Mouse (Mus musculus): Measurements from ENCODE around the gene Clic1. TPM values are rescaled to one million over a fixed set of nuclear protein-coding genes. Genes with fewer than 3 reads are reported as not detected.

Gene Clic1
- polyA plus RNA-seq, 1 experiment from 2014 or later, result 88.5 TPM

DNA sequence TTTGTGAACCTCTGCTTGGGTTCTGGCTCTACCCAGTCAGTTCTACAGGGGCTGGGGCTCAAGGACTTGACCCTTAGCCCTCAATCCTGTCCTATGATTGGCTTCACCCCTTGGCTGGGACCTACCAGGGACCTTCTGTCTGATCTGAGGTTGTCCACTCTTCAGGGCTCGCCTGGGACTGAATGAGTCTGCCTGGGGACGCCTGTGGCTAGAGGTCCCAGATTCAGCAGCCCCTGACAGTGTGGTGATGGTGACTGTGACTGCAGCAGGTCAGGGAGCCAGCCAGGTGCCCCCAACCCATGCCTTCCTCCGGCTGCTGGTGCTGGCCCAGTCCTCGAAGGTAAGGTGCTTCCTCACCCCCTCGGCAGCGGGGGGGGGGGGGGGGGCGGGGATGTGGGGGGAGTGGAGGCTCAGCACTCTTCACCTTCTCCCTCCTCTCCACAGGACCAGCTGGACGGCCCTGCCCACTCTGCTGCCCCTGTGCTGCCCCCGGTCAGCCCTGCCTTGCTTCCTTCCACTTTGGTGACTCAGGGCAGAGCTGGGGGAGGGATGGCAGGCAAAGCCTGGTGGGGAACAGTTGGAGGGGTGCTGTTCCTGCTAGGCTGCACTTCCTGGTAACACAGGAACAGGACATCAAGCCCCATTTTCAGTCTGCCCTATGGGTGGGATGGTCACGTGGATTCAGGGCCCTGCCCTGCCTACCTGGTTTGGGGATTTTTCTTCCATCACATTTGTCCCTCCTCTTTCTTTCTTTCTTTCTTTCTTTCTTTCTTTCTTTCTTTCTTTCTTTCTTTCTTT, 24.9 kb upstream of the Clic1 start:
- H3K27ac ChIP-seq (ENCODE audit: low read depth, low read length), result no peak overlapping the region
- peaks cover 13% of the 10 kb centered on the region for H3K4me1 ChIP-seq (ENCODE audit: control insufficient read depth, insufficient read depth, low read depth, low read length)
- H3K27me3 ChIP-seq (replicated peaks; ENCODE audit: control insufficient read depth, insufficient read depth, low read length), result no peaks in the 10 kb centered on the region
- no peak overlapping the region for H3K9ac ChIP-seq (ENCODE audit: low read depth, low read length)
- H3K36me3 ChIP-seq (ENCODE audit: control insufficient read depth, insufficient read depth, low read length), result no peaks in the 10 kb centered on the region
- no peak for ATAC-seq
- no peak overlapping the region for H3K4me2 ChIP-seq (ENCODE audit: low read length)
- no peaks in the 10 kb centered on the region for H3K9me3 ChIP-seq (ENCODE audit: control insufficient read depth, low read length)
- WGBS, result 59% methylated on average over 7 of the region's 10 CpGs
- no peak overlapping the region for H3K4me3 ChIP-seq (ENCODE audit: low read length)

DNA sequence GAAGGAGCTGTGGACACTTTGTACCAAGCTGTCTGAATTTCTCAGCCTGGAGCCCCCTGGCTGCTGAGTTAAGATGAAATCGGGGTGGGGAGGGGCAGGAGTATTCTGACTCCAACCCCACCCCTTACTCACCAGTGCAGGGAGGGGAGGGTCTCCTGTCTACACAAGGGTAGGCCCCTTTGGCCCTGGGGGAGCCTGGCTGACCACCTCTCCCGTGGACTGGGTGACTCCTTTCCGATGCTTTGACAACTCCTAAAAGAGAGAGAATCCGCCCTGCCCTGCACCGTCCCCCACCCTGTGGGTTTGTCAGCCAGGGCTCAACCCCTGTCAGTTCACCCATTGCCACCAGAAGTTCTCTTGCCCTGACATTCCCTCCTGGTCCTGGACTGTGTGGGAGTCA, 23.6 kb upstream of the Clic1 start:
- H3K27me3 ChIP-seq (replicated peaks; ENCODE audit: control insufficient read depth, insufficient read depth, low read length), result no peaks in the 10 kb centered on the region
- no peak overlapping the region for H3K4me2 ChIP-seq (ENCODE audit: low read length)
- no peak overlapping the region for H3K4me3 ChIP-seq (ENCODE audit: low read length)
- 73% methylated on average over 5 of the region's 5 CpGs for WGBS
- H3K9me3 ChIP-seq (ENCODE audit: control insufficient read depth, low read length), result no peaks in the 10 kb centered on the region
- H3K36me3 ChIP-seq (ENCODE audit: control insufficient read depth, insufficient read depth, low read length), result no peaks in the 10 kb centered on the region
- no peak overlapping the region; the same call in 1 of the 2 replicates for H3K27ac ChIP-seq (ENCODE audit: low read depth, low read length)
- ATAC-seq, result no peak
- no peak overlapping the region for H3K9ac ChIP-seq (ENCODE audit: low read depth, low read length)
- H3K4me1 ChIP-seq (ENCODE audit: control insufficient read depth, insufficient read depth, low read depth, low read length), result peaks cover 15% of the 10 kb centered on the region

DNA sequence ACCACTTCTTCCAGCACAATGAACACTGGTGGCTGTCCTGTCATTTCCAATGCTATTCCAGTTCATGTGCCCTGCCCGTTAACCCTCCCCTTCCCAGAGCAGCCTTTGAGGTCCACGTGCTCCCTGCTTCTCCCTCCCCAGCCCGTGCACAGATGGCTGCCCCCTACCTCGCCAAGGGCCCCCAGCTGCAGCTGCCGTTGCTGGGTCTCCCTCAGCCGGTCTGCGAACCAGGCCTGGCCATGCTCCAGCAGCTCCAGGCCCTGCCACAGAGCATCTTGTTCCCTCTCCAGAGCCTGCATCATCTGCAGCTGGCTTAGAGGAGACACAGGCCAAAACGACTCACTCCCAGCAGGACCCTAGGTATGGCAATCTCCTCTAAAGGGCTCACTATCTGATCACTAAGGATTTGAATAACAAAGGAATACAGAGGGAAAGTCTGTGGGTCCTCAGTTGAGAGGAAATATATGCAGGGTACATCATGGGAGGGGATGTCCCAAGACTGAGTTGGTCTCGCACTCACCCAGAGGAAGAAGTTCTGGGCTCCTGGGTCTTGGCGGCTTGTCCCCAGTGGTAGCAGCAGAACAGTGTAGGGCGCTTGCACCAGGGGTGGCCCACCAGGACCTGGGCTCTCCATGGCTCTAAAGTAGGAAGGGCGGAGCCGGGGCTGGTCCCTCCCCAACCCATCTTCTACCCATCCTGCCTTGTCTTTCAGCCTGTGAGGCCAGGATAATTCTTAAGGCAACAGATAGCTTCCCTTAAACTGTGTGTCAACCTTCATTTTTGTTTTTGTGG, 22.3 kb upstream of the Clic1 start, which contains the start of gene Sapcd1:
TSS of gene Sapcd1 (minus strand) at position 740 of the 792 bp plus-strand sequence.
- H3K4me1 ChIP-seq (ENCODE audit: control insufficient read depth, insufficient read depth, low read depth, low read length), result peaks cover 10% of the 10 kb centered on the region
- ATAC-seq, result peak; percentile 67
- no peak within 1 kb of the TSS for H3K4me3 ChIP-seq (ENCODE audit: low read length)
- peak within 1 kb of the TSS; percentile 12 for H3K4me2 ChIP-seq (ENCODE audit: low read length)
- no peaks in the 10 kb centered on the region for H3K27me3 ChIP-seq (replicated peaks; ENCODE audit: control insufficient read depth, insufficient read depth, low read length)
- H3K9me3 ChIP-seq (ENCODE audit: control insufficient read depth, low read length), result no peaks in the 10 kb centered on the region
- H3K36me3 ChIP-seq (ENCODE audit: control insufficient read depth, insufficient read depth, low read length), result no peaks in the 10 kb centered on the region
- 33% methylated on average over 13 of the region's 13 CpGs for WGBS
- peak within 1 kb of the TSS; percentile 59 for H3K27ac ChIP-seq (ENCODE audit: low read depth, low read length)
- H3K9ac ChIP-seq (ENCODE audit: low read depth, low read length), result no peak within 1 kb of the TSS

DNA sequence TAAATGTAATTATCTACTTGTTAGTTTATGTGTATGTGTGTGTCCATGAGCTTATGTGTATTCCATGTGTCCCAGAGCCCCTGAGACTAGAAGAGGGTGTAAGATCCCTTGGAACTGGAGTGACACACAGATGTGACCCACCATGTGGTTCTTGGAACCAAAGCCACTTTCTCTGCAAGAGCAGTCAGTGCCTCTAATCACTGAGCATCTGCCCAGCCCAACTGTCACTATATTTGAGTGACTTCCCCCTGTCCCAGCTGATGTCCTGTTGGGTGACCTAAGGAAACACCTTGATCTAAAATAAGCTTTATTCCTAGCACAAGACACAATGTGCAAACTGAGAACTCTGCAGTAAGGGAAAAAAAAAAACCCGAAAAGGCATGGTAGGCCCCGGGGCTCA, 21.5 kb upstream of the Clic1 start:
- Histone ChIP-seq H3K9me3 (ENCODE audit: control insufficient read depth, low read length) (no peaks in the 10 kb centered on the region), H3K4me3 (ENCODE audit: low read length) (no peak overlapping the region), H3K4me1 (ENCODE audit: control insufficient read depth, insufficient read depth, low read depth, low read length) (peaks cover 10% of the 10 kb centered on the region), H3K36me3 (ENCODE audit: control insufficient read depth, insufficient read depth, low read length) (no peaks in the 10 kb centered on the region), H3K9ac (ENCODE audit: low read depth, low read length) (no peak overlapping the region), H3K4me2 (ENCODE audit: low read length) (no peak overlapping the region), H3K27ac (ENCODE audit: low read depth, low read length) (no peak overlapping the region), H3K27me3 (replicated peaks; ENCODE audit: control insufficient read depth, insufficient read depth, low read length) (no peaks in the 10 kb centered on the region)
- ATAC-seq, result no peak
- 94% methylated on average over 2 of the region's 2 CpGs for WGBS

DNA sequence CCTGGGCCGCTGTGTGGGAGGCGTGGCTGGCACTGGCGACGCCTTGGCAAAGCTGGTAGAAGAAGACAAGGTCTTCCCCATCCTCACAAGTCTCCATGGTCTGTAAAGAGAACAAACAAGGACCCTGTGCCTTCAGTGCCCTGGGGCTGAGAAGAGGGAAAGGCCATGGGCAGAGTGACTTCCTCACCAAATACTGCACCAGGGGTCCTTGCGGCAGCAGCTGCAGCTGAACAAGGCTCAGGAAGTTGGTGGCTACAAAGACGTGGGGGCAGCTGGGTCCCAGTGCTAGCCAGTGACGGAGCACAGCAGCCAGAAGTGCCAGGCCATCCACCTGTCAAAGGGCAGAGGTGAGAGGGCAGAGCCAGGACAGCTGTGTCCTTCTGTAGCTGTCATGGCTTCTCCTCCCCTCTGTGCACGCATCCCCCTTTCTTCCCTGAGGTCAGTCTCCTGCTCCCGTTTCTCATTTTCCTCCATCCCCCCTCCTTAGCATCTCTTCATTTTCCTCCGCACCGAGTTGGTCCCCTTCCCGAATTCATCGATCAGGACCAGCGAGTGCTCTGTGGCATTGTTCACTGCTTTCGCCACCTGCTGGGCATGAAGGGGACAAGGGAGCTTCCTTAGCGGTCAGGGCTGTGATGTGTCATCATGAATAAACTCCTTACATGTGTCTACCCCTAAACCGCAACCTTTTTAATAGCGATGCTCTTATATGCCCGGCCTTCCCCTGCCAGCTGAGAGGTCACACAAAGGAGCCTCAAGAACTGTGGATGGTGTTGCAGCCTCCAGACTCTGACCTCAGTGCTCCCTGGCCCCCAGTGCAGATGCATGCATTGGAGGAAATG, 19.9 kb upstream of the Clic1 start:
- Histone ChIP-seq H3K27ac (ENCODE audit: low read depth, low read length) (no peak overlapping the region), H3K4me3 (ENCODE audit: low read length) (peak overlapping the region; percentile 8; the same call in 1 of the 2 replicates), H3K36me3 (ENCODE audit: control insufficient read depth, insufficient read depth, low read length) (no peaks in the 10 kb centered on the region), H3K9ac (ENCODE audit: low read depth, low read length) (peak overlapping the region; percentile 36), H3K4me2 (ENCODE audit: low read length) (peak overlapping the region; percentile 45), H3K9me3 (ENCODE audit: control insufficient read depth, low read length) (no peaks in the 10 kb centered on the region), H3K4me1 (ENCODE audit: control insufficient read depth, insufficient read depth, low read depth, low read length) (peaks cover 10% of the 10 kb centered on the region), H3K27me3 (replicated peaks; ENCODE audit: control insufficient read depth, insufficient read depth, low read length) (no peaks in the 10 kb centered on the region)
- WGBS, result 23% methylated on average over 19 of the region's 19 CpGs
- peak; percentile 53 for ATAC-seq

DNA sequence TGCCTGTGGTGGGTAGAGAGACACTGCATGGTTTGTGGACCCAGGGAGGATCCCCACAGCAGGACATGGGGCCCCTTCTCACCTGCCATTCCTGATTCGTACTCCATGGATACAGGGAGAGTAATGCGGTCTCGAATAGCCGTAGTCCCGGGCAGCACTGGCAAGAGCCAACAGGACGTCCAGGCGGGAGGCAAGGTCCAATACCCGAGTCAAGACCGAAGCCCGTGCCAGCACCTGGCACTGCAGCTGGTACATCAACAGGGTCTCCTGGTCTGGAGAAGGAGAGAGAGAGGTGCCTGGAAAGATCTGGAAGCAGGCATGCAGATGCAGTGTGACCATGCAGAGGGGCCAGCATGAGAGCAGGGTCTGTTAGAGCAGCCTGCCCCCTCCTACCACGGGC, 18.5 kb upstream of the Clic1 start:
- no peak overlapping the region for H3K9ac ChIP-seq (ENCODE audit: low read depth, low read length)
- no peaks in the 10 kb centered on the region for H3K36me3 ChIP-seq (ENCODE audit: control insufficient read depth, insufficient read depth, low read length)
- WGBS, result 92% methylated on average over 11 of the region's 11 CpGs
- H3K27me3 ChIP-seq (replicated peaks; ENCODE audit: control insufficient read depth, insufficient read depth, low read length), result no peaks in the 10 kb centered on the region
- H3K4me1 ChIP-seq (ENCODE audit: control insufficient read depth, insufficient read depth, low read depth, low read length), result peaks cover 10% of the 10 kb centered on the region
- H3K27ac ChIP-seq (ENCODE audit: low read depth, low read length), result no peak overlapping the region
- no peak overlapping the region for H3K4me3 ChIP-seq (ENCODE audit: low read length)
- ATAC-seq, result no peak
- no peak overlapping the region for H3K4me2 ChIP-seq (ENCODE audit: low read length)
- H3K9me3 ChIP-seq (ENCODE audit: control insufficient read depth, low read length), result no peaks in the 10 kb centered on the region

DNA sequence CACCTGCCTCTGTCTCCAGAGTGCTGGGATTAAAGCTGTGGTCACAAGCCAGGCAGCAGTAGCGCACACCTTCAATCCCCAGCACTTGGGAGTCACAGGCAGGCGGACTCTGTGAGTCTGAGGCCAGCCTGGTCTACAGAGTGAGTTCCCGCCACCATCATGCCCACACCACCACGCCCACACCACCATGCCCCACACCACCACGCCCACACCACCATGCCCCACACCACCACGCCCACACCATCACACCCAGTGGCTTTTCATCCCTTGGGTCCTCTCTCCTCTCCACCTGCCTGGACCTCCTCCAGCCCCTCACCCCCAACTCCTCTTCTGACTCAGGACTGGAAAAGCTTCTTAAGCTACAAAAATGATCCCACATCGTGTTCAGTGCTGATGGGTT, 17.9 kb upstream of the Clic1 start:
- Histone ChIP-seq H3K9ac (ENCODE audit: low read depth, low read length) (no peak overlapping the region), H3K4me3 (ENCODE audit: low read length) (no peak overlapping the region), H3K4me2 (ENCODE audit: low read length) (no peak overlapping the region), H3K27ac (ENCODE audit: low read depth, low read length) (no peak overlapping the region), H3K36me3 (ENCODE audit: control insufficient read depth, insufficient read depth, low read length) (no peaks in the 10 kb centered on the region), H3K9me3 (ENCODE audit: control insufficient read depth, low read length) (no peaks in the 10 kb centered on the region), H3K4me1 (ENCODE audit: control insufficient read depth, insufficient read depth, low read depth, low read length) (peaks cover 10% of the 10 kb centered on the region), H3K27me3 (replicated peaks; ENCODE audit: control insufficient read depth, insufficient read depth, low read length) (no peaks in the 10 kb centered on the region)
- ATAC-seq, result no peak
- WGBS, result 90% methylated on average over 7 of the region's 7 CpGs

DNA sequence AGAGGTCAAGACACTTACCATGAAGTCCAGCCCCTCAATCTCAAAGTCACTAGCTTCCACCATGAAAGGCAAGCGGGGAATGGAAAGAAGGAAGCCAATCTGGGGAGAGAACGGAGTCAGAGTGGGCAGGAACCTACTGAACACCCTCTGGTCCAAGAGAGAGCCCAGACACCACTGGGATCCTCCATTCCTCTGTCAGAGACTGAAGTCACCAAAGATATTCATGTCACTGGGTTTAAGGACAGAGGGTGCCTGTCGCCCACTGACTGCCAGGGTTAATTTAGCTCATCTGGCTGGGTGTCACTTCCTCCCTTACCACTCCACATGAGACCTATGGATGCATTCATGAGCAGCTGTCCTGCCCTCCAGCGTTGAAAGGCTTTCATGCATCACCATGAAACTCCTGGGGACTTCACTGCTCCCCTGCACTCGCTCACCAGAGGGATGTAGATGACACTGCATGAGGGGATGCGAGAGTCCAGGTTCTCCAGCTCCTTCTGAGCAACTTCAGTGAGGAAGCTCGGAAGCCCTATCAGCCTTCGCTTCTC, 17.4 kb upstream of the Clic1 start:
- Histone ChIP-seq H3K27ac (ENCODE audit: low read depth, low read length) (no peak overlapping the region), H3K9ac (ENCODE audit: low read depth, low read length) (no peak overlapping the region), H3K9me3 (ENCODE audit: control insufficient read depth, low read length) (no peaks in the 10 kb centered on the region), H3K4me3 (ENCODE audit: low read length) (no peak overlapping the region), H3K4me1 (ENCODE audit: control insufficient read depth, insufficient read depth, low read depth, low read length) (peaks cover 7% of the 10 kb centered on the region), H3K36me3 (ENCODE audit: control insufficient read depth, insufficient read depth, low read length) (no peaks in the 10 kb centered on the region), H3K4me2 (ENCODE audit: low read length) (no peak overlapping the region), H3K27me3 (replicated peaks; ENCODE audit: control insufficient read depth, insufficient read depth, low read length) (no peaks in the 10 kb centered on the region)
- ATAC-seq, result no peak
- WGBS, result 65% methylated on average over 8 of the region's 8 CpGs
